Mouse (Mus musculus) natural killer cell, adult 2 months (primary cell): Measurements from ENCODE around the gene Slc2a9.

Experiments
- DNase-seq, 2 experiments: peaks; one replicate each; pipeline ENCODE4 v3.0.0; 2022; ENCODE audit warnings: low spot score in 2 of 2

The Slc2a9 gene

GRCm38 (mm10) chr5:38502992-38503391, at the start of gene Slc2a9:
TSS of gene Slc2a9 (minus strand) at chr5:38503143.
- no peak for DNase-seq

DNA sequence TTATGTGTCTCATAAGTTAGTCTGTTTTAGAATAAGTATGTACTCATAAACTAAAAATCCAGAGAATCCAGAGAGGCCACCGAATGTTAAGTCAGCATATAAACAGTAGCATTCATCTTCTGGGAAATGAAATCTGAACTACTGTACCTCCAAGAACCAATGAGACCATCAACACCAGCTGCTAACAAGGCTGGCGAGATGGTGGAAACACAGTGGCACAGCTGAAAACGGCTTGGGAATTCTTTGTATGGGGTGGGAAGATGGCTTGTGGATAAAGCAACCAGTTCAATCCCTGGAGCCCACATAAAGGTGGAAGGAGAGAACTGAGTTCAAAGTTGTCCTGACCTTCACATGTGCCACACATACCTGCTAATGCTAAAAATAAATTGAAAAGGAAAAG, 49.7 kb upstream of the Slc2a9 start:
- no peak for DNase-seq

GRCm38 (mm10) chr5:38550221-38550768, 47.4 kb upstream of the Slc2a9 start:
- no peak for DNase-seq

- no peak for DNase-seq
Observed at GRCm38 (mm10) chr5:38549461-38549909, 46.5 kb upstream of the Slc2a9 start.

DNA sequence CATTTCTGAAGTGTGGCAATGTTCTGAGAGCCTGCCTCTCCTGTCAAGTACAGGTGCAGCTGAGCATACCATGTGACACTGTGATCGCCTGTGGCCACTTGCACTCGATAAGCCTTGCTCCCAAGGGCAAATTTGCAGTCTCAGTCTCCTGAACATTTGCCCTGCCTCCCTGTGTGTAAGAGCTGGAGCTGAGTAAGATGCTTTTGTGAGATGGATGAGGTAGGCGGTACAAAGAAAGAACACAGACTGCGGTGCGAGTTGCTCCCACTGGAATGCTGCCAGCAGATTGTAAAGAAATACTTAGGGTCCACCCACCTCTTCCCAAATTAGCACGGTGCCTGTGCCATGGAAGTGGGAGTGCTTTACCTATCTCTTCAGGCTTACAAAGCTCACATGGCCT, 44.4 kb upstream of the Slc2a9 start:
- DNase-seq = no peak

- no peak for DNase-seq
Observed at GRCm38 (mm10) chr5:38544423-38545415, 41.8 kb upstream of the Slc2a9 start.

- DNase-seq = no peak
Observed at GRCm38 (mm10) chr5:38543496-38544217, 40.7 kb upstream of the Slc2a9 start.

DNA sequence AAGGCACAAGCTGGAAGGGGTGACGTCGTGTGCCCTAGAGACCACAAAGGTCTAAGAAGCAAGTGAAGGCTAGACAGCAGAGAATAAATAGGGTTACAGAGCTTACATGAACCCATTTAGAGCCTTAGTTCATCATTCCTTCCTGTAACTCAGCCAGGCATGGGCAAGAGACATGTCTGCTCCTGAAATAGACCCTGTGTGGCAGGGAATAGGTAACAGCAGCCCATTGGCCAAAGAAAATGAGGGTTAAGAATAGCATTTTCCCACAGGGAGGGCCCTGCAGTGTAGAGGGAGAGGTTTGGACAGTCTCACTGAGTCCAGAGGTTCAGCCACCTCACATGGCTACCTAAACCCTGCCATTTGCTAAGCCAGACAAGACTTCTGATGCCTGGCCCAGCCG, 38.8 kb upstream of the Slc2a9 start:
- no peak for DNase-seq

DNA sequence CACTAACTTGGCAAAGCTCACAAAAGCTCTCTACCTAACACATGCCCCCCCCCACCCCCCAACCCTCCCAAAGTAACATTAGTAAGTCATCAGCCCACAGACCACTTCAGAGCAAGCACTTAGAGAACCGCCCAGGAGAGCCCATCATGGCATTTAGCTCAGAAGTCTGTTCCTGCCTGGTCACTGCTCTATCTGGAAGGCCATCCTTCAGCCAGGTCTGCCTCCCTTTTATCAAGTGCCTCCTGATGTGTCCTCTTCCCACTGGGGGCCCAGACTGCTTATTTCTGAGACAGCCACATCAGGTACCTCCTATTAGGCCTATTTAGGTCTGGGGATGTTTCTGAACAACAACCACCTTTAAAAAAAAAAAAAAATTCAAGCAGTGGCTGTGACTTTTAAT, 38.0 kb upstream of the Slc2a9 start:
- DNase-seq = no peak

GRCm38 (mm10) chr5:38538508-38538907, 35.6 kb upstream of the Slc2a9 start:
- no peak for DNase-seq

DNA sequence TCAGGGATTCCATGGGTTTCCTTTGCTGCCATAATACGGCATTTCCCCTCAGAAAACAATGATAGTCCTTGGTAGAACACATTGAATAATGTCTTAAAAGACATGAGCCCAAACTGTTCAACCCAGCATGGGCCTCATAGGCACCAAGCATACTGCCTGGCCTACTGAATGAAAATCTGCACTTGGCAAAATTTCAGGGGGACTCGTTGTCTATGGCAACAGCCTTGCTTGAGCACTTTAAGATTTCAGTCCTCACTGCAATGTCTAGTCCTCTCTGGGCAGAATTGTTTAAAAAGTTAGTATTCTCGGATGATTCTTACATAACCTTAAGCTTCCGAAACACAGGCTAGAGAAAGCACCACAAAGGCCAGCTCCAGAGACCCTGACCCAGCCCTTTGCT, 34.9 kb upstream of the Slc2a9 start:
- no peak for DNase-seq

DNA sequence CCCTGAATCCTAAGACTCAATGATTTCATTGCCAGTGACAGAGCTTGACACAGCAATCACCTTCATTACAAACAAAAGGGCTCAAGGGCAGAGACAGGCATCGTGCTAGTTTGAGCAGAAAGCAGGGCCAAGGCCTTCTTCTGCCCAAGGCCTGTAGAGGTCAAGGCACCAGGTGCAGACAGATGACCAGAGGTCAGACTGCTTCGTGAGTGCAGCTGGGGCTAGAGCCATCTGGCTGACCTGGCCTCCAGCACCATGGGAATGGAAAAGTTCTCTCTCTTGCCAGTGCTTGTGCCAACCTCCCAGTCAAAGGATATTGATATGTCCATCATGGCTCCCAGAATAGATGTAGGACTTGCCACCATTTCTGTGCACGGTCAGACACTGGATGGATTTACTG, 33.9 kb upstream of the Slc2a9 start:
- no peak for DNase-seq

DNA sequence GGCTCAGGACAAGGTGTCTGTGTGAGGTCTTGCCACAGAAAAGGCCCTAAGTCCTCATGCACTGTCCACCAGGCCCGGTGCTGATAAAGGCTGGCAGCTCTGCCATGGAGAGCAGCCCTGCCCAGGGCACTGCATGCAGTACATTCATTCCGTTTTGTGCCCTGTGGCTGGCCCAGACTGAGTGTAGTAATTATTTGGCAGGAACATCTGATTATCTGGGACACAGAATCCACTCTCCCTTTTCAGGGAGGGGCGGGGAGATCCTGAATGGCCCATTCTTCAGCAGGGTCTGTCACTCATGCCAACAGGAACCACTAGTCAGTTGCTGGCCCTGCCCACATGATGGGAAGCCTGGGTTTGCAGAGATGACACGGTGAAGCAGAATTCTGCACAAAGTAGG, 29.1 kb upstream of the Slc2a9 start:
- no peak for DNase-seq

DNA sequence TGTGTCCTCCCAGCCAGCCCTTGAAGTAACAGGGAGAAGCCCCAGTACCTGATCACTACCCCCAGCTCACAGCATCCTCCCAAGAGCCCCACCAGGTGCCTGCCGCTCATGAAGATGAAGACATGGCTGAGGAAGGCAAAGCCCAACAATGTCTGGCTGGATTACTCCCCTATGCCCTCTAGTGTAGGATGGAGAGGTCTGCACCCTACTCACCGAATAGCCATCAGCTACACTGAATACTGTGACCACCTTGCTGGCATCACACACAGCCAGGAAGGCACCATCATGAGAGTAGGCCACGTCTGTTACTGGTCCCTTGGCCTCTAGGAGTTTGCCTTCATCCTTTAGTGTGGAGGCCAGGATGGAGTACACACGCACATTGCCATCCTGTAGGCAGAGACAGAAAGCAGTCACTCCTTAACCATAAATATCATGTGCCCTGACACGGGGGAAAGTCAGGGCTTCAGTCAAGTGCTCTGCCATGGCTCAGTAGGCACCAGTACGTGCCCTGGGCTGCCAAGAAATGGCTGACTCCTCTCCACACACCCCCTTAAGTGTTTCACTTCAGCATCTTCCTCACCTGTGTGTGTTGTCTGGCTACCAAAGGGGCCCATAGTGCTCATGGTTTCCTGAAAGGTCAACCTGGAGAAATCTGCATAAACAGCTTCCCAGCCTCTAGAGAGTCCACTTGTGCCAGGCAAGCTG, 26.9 kb upstream of the Slc2a9 start:
- peak in 1 of 2 experiments; percentile 6 for DNase-seq

GRCm38 (mm10) chr5:38522977-38523376, 20.0 kb upstream of the Slc2a9 start:
- DNase-seq = no peak

- DNase-seq = no peak
Observed at GRCm38 (mm10) chr5:38520838-38521237, 17.9 kb upstream of the Slc2a9 start.

- DNase-seq = peak in 1 of 2 experiments; percentile 24
Observed at GRCm38 (mm10) chr5:38516267-38516666, 13.3 kb upstream of the Slc2a9 start.

DNA sequence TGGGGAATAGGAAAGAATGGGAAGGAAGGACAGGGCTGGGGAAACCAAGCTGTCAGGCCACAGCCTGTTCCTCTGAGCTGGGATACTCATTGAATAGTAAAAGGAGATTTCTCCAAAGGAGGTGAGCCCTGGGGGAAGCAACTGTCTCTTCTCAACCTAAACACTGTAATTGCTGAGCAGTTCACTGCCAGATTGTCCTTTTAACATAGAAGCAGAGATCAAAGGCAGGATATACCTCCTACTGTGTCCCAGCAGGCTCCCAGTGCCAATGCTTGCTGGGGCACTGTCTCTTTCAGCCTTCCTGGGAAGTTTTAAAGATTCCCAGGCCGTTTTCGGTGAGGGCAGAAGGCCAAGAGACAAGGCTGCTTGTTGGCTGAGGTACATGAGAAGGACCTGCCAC, 10.0 kb upstream of the Slc2a9 start:
- DNase-seq = no peak

DNA sequence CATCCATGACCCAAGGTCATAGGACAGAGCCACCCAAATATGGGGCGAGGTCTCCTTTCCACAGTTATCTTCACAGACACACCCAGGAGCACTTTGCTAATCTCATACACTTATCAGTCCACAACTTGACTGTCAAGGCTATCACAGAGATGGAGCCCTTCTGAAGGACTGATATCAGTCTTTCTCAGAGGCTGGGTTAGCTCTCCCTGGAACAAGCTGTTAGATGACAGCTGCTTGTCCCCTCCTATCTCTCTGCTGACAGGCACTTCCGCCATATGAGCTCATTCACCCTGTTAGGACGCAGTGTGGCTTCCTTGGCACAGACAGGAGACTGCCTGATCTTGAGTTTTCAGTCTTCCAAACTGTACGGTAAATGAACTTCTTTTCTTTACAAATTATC, 6.6 kb upstream of the Slc2a9 start:
- DNase-seq = no peak

- no peak for DNase-seq
Observed at GRCm38 (mm10) chr5:38505435-38505765, 2.5 kb upstream of the Slc2a9 start.

DNA sequence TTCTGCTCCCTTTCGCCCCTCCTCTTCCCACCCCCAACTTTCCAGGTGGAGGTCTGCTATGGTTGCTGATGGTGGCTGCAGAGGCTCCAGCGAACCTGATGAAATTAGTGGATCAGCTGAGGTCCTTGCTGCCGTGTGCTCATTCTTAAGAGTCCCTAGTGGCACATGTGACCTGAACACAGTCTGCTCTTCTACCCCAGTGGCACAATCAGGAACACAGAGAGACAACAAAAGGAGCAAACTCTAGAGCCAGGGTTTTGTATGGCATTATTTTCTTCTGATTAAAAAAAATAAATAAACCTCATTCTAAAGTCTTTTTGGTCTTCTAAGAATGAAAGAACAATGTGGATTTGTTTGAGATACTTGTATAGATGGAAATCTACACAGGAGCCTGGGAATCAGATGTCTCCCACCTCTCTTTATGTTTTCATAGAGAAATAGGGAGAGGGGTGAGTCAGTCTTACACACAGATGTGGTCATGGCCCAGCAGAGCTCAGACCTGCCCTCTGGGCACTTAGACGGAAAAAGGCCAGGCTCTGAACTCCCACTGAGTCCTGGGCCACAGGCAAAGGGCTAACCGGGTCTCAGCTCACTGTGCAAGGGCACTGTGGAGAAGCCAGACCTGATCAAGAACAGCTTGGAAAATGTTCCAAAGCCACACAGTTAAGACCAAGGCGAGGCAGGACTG, 1.9 kb upstream of the Slc2a9 start:
- DNase-seq = no peak
